Mouse (Mus musculus): ENCODE measurements around the gene Flna.
"Not testable (repeated sequence)": the region's sequence is repeated elsewhere in the genome, so short reads cannot be mapped to it uniquely, and the experiment has no call there.

Flna gene

DNA sequence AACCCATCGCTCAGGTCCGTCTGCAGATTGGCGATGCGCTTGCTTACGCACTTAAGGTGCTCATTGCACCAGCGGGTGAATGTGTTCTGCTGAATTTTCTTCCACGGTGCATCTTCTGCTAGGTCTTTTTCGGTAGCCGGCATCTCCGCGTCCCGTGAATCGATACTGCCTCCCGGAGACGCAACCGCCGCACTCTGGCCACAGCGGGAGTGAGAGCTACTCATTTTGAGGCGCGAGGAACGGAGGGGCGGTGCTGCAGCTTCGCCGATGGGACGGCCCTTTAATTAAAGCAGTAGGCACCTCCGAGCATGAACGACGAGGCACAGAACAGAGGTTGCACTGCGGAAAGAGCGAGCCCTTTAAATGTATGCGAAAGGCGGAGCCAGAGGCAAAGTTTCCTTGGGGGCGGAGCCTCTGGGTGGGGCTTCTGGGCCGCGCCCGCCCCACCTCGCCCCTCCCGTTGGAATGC lies 3.4 kb downstream of the Flna start:
- peak; percentile 90 for DNase-seq (ENCODE audit: low spot score)

DNA sequence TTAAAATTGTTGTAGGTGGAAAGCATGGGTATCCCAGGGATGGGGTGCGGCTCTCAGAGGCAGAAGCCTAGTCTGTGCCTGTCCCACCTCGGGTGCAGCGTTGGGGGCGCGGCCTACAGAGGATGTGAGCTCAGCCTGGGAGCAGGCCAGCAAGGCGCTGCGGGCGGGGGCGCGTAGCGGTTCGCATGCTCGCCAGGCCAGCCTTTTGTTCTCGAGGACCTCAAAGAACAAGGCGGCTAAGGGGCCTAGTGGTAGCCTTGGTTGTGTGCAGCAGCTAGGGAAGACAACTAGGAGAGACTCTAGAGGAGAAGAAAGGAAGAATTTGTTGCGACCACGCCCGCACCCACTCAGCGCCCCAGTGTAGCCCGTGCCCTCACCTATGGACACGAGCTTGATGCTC lies 3.9 kb downstream of the Flna start:
- DNase-seq (ENCODE audit: low spot score) = peak; percentile 75

DNA sequence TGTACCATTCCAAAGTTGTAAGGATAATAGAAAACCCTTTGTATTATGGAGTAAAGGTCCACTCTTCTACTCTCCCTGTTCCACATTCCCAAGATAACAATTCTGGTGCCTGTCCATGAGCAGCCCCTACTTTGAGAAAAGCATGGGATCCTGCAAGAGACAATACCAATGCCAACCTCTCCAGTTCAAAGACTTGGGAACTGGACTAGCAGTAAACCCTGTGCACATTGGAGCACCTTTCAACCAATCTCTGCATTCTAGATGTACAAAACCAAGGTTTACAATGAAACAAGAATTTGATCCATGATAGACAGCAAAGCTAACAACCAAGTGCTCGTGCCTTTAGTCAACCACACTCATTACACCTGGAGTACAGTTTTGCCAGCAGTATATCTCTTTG lies 4.5 kb downstream of the Flna start:
- DNase-seq (ENCODE audit: low spot score) = no peak

DNA sequence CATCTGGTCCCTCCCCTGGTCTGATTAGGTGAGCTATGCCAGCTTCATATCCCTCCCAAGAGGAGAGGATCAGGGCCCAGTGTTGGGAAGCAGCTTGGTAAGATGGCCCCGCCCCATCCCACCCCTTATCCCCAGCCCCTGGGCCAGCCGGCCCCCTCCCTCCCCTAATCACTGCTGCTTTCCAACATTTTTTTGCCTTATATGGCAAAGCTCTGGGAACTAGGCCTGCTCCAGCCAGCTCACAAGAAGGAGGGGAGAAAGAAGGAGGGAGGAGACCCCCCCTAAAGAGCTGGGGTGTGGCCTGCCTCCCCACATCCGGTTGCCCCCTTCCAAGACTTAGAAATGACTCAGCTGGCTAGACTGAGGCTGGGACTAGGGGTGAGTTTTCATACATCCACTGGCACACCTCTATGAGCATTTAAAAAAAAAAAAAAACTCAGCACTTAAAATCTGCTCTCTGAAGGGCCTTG lies 5.0 kb downstream of the Flna start:
- peak; percentile 20 for DNase-seq (ENCODE audit: low spot score)

DNA sequence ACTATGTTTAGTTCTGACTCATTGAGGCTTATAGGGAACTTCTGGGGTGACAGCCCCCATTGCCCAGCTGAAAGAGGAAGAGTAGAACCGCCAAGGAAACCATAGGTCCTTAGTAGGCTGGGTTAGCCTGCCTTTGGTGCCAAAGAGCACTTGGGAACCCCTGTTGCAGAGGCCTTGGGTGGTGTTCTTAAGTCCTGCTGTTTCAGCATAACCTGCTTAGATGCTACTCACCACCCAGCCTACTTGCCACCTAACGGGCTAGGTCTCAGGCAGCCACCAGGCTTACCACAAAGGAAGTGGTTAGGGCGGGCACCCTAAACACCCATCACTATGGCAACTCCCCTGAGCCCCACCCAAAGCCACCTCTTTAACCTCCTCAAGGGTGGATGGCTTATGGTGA lies 5.8 kb downstream of the Flna start:
- DNase-seq (ENCODE audit: low spot score) = no peak

DNA sequence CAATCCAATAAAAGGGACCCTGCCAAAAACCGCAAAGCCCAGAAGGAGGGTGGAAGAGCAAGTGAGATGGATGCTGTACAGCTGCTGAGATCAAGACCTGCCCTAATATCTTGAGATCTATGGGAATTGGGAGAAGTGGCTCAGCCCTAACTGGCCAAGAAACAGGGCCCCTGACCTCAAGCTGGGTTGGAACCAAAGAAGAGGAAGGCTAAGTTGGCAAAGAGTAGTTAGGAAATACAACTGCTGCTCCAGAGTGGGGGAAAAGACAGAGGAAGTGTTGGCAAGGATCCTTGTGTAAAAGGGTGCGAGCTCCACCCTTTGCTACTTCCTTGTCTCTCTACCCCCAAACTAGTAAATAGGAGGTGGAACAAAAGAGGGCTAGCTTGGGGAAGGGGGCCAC lies 6.2 kb downstream of the Flna start:
- DNase-seq (ENCODE audit: low spot score) = no peak

DNA sequence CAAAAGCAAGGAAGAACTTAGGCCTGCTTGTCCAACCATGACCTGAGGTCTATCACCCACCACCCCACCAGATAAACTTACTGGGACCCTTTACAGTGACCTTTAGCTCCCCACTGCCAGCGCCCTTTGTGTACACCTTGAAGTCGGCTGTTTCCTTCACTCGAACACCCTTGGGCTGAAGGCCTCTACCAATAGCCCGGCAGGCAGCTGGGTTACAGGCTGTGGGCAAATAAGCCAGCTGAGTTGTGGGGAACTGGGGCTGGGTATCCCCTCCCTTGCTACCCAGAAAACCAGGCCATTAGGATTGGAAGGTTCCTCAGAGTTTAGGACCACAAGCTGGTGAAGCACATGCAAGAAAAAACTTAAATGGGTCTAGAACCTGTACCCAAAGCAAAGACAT lies 9.3 kb downstream of the Flna start:
- no peak for DNase-seq (ENCODE audit: low spot score)

DNA sequence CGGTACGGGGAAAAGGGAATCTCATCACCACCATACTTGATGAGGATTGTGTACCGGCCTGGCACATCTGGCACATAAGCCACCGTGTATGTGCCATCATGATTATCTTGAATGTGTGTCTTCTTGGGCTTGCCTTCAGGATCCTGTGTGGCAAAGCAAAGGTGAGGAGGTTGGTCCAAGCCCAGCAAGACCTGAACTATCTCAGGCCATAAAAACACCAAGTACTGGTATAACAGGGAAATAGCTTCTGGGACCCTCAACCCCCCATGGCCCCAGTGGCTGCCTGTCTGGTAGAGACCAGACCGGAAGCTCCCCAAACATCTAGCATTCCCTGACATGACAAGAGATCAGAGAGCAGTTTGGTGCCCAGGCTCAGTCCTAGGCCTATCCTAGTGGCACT lies 16.4 kb downstream of the Flna start:
- no peak for DNase-seq (ENCODE audit: low spot score)

DNA sequence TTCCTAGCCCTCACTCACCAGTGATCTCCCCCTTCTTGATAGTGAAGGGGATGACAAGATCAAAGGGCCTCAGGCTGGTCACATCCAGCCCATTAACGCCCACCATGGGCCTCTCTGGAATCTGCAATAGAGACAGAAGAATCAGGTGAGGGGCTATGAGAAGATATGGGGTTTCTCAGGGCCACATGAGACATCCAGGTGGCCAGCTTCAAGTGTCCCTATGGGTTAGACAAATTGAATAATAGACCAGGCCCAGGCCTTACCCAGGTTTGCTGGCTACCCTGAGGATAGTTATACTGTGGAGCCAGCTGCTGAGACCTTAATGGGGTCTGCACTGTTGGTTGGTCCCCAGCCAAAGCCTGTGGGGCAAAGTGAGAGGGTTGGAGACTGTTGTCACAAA lies 19.6 kb downstream of the Flna start:
- DNase-seq (ENCODE audit: low spot score) = no peak

DNA sequence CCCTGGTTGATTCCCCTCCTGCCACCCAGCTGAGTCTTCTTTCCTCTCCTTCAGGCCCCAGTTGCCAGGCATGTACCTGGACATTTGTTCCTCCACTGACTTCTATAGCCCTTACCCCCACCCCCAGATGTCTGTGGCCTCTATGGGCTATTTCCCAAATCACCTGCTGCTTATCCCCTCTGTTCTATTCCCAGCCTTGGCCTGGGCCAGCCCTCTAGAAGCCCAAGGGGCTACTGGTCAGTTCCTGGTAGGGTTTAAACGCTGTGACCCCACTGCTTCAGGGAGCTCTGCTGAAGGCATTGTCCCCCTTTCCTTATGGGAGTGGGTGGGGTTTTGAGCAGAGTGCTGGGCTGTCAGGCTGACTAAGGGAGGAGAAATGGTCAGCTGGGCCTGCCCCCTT lies 29.5 kb downstream of the Flna start:
- not testable (repeated sequence) for DNase-seq (ENCODE audit: low spot score)

DNA sequence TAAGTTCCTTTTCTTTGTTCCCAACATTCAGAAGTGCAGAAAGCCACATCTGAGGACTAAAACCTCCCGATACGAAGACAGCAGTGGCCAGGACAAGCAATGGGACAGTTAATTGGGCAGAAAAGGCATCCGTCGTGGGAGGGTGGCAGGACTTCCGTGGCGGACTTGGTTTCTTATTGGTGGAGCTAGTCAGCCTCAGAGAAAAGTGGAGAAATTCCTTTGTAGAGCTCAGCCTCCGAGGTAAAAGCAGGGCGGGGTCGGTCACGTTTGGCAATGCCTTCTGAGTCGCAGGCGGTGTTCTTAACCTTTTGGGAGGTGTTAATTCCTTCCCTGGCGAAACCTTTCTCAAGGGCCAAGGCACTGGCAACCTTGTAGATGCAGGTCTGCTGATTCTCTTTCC lies 30.2 kb downstream of the Flna start:
- no peak for DNase-seq (ENCODE audit: low spot score)

DNA sequence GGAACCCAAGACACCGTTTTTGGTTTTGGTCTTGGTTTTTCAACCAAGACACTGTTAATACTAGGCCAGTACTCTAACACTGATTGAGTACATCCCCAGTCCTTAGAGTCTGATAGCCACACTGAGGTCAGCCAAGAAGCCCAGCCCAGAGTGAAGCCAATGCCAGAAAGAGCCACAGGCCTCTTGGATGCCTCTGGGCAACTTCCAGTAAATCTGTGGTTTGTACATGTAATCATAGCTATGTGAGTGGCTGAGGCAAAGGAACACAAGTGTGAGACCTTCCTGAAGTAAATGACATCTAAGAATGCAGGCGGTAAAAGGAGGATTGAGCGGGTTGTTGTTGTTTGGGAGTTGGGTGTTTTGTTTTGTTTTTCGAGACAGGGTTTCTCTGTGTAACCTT lies 31.1 kb downstream of the Flna start:
- DNase-seq (ENCODE audit: low spot score) = no peak

DNA sequence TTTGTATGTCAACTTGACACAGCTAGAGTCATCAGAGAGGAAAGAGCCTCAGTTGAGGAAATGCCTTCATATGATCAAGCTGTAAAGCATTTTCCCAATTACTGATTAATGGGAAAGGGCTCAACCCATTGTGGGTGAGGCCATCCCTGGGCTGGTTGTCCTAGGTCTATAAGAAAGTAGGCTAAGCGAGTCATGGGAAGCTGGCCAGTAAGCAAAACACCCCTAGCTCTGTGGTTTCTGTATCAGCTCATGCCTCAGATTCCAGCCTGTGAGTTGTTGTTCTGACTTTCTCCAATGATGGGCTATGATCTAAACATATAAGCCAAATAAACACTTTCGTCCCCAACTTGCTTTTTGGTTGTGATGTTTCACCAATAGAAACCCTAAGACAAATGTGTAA lies 46.1 kb downstream of the Flna start:
- no peak for DNase-seq (ENCODE audit: low spot score)

DNA sequence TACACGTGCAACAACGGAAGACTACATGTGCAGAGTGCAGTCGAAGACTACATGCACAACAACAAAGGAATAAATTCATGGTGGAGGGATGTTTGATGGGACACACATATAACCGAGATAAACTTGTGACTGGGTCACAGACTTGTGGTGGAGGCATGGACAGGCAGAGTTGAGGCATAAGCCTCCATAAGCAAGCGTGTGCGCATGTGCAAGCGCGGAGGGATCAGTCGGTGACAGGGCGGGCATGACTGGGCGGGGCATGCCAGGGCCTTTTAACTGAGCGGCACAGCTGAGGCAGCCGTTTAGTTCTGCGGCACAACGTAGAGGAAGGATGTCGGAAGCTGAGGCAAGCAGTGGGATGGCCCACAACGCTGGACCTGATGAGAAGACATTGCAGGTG lies 72.7 kb downstream of the Flna start, which contains the start of gene Tktl1:
Gene Tktl1, plus strand, starts transcription at position 301 of the 400 bp plus-strand sequence.
- DNase-seq (ENCODE audit: low spot score) = no peak
